Mouse (Mus musculus) lung, embryonic 15.5 days (tissue): ENCODE results near the gene Nceh1. TPM values are rescaled to one million over a fixed set of nuclear protein-coding genes. Genes with fewer than 3 reads are reported as not detected.
A peak's percentile ranks its signal among the peaks of the same experiment; 100 is the strongest.

Experiments
- ATAC-seq: fragments of 200-750 bp; cut with Nextera tagmentation; 2 replicates; pipeline ENCODE4 v1.8.0; 2017; ENCODE audit warnings: moderate number of reproducible peaks, borderline replicate concordance; ENCODE audit not compliant: low FRiP score, low TSS enrichment; ENCODE audit errors: extremely low read depth
- H3K27ac ChIP-seq: fragments of 300-500 bp; sonication (generic); 2 replicates; pipeline ENCODE4 v1.5.1; 2015; ENCODE audit warnings: moderate library complexity, mild to moderate bottlenecking, inconsistent platforms
- H3K27me3 ChIP-seq: fragments of 300-500 bp; sonication (generic); 2 replicates; pipeline ENCODE4 v1.6.1; 2015; ENCODE audit warnings: inconsistent platforms
- H3K36me3 ChIP-seq: fragments of 300-500 bp; sonication (generic); 2 replicates; pipeline ENCODE4 v1.6.1; 2015; ENCODE audit warnings: inconsistent platforms
- H3K4me1 ChIP-seq: fragments of 300-500 bp; sonication (generic); 2 replicates; pipeline ENCODE4 v1.6.1; 2015; ENCODE audit warnings: inconsistent platforms
- H3K4me2 ChIP-seq: fragments of 300-500 bp; sonication (generic); 2 replicates; pipeline ENCODE4 v1.6.1; 2015; ENCODE audit warnings: inconsistent platforms, mild to moderate bottlenecking, moderate library complexity
- H3K4me3 ChIP-seq: fragments of 300-500 bp; sonication (generic); 2 replicates; pipeline ENCODE4 v1.5.1; 2015; ENCODE audit warnings: mild to moderate bottlenecking, inconsistent platforms
- H3K9ac ChIP-seq: fragments of 300-500 bp; sonication (generic); 2 replicates; pipeline ENCODE4 v1.6.1; 2015; ENCODE audit warnings: inconsistent platforms
- H3K9me3 ChIP-seq: fragments of 300-500 bp; sonication (generic); 2 replicates; pipeline ENCODE4 v1.6.1; 2016; ENCODE audit warnings: inconsistent platforms
- WGBS: fragments of 180-500 bp; shearing (Covaris S2); methylation state at CpG from one replicate; pipeline ENCODE4 v1.1.7; 2015; 5-methylcytosine and 5-hydroxymethylcytosine counted together
- polyA plus RNA-seq: library from polyadenylated mRNA; unstranded; fragments of >200 nt; fragmentation: Nextera tagmentation; extraction: Ambion mirVana; gene quantifications from 2 replicates; pipeline ENCODE4 v1.2.1, GENCODE M21; 2015

The Nceh1 gene
- 7.9 and 8.5 TPM in 2 replicates for polyA plus RNA-seq

DNA sequence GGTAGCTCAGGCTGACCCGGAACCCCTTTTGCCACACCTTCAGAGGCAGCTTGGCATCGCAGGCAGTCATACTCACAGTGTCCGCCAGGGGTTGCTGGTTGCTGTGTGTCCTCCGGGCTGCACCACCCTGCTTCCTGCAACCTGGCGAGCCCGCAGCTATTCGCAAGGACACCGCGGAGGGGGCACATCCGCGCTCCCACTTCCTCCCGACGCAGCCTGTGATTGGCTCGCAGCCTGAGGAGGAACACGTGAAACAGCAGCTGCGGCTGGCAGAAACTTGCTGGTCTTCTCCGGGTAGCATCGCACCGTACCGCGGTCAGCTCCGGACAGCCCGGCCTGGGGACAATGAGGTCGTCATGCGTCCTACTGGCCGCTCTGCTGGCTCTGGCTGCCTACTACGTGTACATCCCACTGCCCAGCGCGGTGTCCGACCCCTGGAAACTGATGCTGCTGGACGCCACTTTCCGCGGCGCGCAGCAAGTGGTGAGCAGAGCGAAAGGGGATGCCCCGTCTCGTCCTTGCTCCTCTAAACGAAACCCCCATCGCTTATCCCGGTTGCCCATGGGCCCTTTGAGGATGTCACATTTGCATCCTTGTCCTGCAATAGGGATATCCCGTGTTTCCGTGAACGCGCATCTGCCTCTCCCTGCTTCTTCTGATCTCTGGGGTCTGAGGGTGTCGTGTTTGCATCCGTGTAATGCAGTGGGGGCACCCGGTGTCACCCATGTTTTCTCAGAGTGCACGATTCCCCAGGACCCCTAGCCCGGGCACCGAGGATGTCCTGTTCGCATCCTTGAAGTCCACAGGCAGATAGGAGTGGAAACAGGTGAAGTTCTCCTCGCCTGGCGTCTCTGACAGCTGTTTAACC, at the start of gene Nceh1:
Gene Nceh1, plus strand, starts transcription at position 233 of the 868 bp plus-strand sequence.
- no peaks in the 10 kb centered on the region for H3K9me3 ChIP-seq
- H3K4me3 ChIP-seq, result peak within 1 kb of the TSS; percentile 59
- ATAC-seq, result peak; percentile 96
- H3K27ac ChIP-seq, result no peak within 1 kb of the TSS
- WGBS, result under 1% methylated on average over 54 of the region's 54 CpGs
- H3K9ac ChIP-seq, result peak within 1 kb of the TSS; percentile 41
- peaks cover 8% of the 10 kb centered on the region; the same call in 1 of the 2 replicates for H3K4me1 ChIP-seq
- peak within 1 kb of the TSS; percentile 94 for H3K4me2 ChIP-seq
- no peaks in the 10 kb centered on the region for H3K36me3 ChIP-seq
- H3K27me3 ChIP-seq, result peaks cover 4% of the 10 kb centered on the region; the same call in 1 of the 2 replicates

DNA sequence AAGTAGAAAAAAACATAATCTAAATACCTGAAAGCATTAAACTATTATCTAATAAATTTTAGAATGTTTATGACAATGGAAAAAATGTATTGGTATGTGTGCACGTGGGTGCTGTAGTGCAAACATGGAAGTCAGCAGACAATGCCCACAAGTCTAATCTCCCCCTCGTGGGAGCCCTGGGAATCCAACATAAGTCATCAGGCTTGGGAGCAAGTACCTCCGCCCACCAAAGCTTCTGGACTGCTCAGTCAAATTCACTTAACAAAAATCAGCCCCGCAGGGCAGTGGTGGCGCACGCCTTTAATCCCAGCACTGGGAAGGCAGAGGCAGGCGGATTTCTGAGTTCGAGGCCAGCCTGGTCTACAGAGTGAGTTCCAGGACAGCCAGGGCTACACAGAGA, 42.7 kb upstream of the Nceh1 start:
- ATAC-seq, result no peak

DNA sequence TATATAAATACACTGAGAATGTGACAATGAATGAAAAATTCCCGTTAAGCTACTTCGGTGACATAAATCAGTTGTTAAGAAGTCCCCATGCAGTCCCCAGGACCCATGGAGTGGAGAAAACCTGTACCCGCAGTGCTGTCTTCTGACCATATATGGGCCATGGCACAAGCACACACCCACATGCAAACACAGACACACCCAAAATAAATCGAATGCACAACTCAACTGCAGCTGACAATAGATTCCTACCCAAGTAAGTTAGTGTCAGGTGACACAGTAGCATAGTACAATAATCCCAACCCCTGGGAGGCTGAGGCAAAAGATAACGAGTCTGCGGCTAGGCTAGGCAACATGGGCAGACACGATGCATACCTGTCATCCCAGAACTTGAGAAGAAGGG, 39.2 kb upstream of the Nceh1 start:
- Histone ChIP-seq H3K4me1 (no peaks in the 10 kb centered on the region), H3K36me3 (peaks cover 61% of the 10 kb centered on the region), H3K9ac (no peak overlapping the region), H3K27me3 (no peaks in the 10 kb centered on the region), H3K4me3 (no peak overlapping the region), H3K9me3 (no peaks in the 10 kb centered on the region), H3K4me2 (no peak overlapping the region), H3K27ac (no peak overlapping the region)
- ATAC-seq, result no peak
- WGBS, result 92% methylated on average over 7 of the region's 7 CpGs

More for the DNA sequence above, 42.7 kb upstream of the Nceh1 start:
- Histone ChIP-seq H3K4me2 (no peak overlapping the region), H3K9me3 (no peaks in the 10 kb centered on the region), H3K36me3 (peaks cover 69% of the 10 kb centered on the region), H3K4me1 (no peaks in the 10 kb centered on the region), H3K27me3 (no peaks in the 10 kb centered on the region), H3K27ac (no peak overlapping the region), H3K9ac (no peak overlapping the region), H3K4me3 (no peak overlapping the region)
- 84% methylated on average over 8 of the region's 8 CpGs for WGBS

DNA sequence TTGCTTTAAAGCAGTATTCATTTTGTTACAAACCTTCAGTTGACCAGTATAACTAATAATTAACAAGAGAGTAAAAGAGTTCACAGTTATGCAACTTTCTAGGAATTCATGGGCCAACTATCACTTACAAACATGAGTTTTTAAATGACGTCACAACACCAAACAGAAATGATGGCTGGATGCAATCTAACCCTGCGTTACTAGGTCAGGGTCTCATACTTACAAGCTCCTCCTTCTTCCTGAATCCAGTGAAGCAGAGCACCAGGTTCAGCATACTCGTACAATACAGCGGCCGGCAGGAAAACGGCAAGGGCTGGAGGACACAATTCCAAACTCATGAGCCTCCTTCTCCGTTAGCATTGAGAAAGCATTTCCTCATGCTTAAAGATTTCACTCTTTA, 37.0 kb upstream of the Nceh1 start:
- no peak for ATAC-seq
- 88% methylated on average over 7 of the region's 7 CpGs for WGBS
- Histone ChIP-seq H3K4me3 (no peak overlapping the region), H3K9ac (no peak overlapping the region), H3K27ac (no peak overlapping the region), H3K36me3 (peaks cover 60% of the 10 kb centered on the region), H3K4me2 (no peak overlapping the region), H3K27me3 (no peaks in the 10 kb centered on the region), H3K4me1 (no peaks in the 10 kb centered on the region; the same call in 1 of the 2 replicates), H3K9me3 (no peaks in the 10 kb centered on the region)

DNA sequence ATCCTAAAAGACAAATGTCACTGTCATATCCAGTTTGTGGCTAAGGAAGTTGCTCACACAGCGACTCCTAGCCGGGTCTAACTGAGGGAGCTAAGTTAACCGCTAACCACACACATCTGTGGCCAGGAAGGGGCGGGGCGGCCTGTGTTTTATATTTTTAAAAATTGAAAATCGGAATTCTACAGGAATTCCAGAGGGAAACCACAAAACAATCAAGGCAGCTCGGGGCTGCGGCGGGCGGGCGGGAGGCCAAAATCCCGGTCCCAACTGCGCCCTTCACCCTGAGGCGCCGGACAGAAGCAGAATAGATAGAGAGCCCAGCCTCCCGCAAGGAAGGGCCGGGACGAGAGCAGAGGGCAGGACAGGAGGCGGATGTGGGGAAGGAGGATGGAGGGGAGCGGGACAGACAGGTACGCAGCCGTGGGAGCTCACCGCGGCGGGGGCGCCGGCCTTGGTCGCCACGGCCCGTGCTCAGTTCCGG, 29.5 kb upstream of the Nceh1 start:
- H3K27me3 ChIP-seq, result no peaks in the 10 kb centered on the region
- peaks cover 24% of the 10 kb centered on the region for H3K4me1 ChIP-seq
- H3K27ac ChIP-seq, result peak overlapping the region; percentile 90
- peak overlapping the region; percentile 63 for H3K4me2 ChIP-seq
- WGBS, result 0% methylated on average over 31 of the region's 31 CpGs
- H3K4me3 ChIP-seq, result peak overlapping the region; percentile 81
- peak overlapping the region; percentile 67 for H3K9ac ChIP-seq
- peak; percentile 44 for ATAC-seq
- H3K36me3 ChIP-seq, result peaks cover 20% of the 10 kb centered on the region
- H3K9me3 ChIP-seq, result no peaks in the 10 kb centered on the region

DNA sequence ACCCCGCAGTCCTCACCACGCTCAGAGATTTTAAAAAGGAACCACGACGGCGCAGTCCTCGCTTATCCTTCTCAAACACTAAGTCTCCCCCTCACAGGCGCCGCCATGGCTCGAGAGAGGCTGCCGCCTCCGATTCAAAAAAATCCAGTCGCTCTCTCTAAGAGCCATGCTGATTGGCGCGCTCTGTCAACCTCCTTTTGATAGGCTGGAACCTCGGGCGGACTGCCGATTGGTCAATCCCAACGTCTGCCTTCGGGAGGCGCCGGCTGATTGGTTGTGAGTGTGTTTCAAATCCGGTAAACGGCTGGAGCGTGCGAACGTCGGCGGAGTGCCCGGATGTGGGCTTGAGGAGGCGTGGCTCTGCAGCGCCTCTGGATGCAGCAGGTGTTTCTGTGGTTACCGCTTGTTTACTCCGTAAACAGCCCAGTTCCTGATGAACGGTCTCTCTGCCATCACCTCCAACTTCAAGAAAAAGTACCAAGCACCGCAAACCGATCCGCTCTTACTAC, 29.0 kb upstream of the Nceh1 start, which contains the start of gene Ect2:
Gene Ect2, minus strand, starts transcription at position 178 of the 509 bp plus-strand sequence.
- WGBS, result under 1% methylated on average over 37 of the region's 37 CpGs
- Histone ChIP-seq H3K9ac (peak within 1 kb of the TSS; percentile 67), H3K4me1 (peaks cover 24% of the 10 kb centered on the region), H3K27ac (peak within 1 kb of the TSS; percentile 90), H3K27me3 (no peaks in the 10 kb centered on the region), H3K9me3 (no peaks in the 10 kb centered on the region), H3K4me3 (peak within 1 kb of the TSS; percentile 81), H3K4me2 (peak within 1 kb of the TSS; percentile 63), H3K36me3 (peaks cover 16% of the 10 kb centered on the region)
- ATAC-seq, result peak; percentile 97

DNA sequence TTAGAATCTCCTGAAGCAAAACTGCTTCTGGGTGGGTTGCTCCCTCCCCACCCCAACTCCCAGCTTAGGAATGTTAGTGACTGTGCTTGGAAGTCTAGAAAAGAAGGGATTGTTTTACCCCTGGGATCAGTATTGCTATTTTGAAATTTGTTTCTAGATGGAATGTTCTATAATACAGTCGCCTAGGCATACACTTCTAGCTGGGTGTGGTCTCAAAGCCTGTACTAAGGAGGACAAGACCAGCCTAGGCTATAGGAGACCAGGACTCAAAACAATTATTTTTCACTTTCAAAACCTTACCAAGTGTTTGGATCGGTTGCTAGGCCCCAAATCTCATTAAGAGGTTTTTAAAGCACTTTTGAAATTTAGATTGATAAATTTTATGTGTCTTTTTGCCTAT, 28.5 kb upstream of the Nceh1 start:
- Histone ChIP-seq H3K9me3 (no peaks in the 10 kb centered on the region), H3K4me2 (peak overlapping the region; percentile 52), H3K4me1 (peaks cover 24% of the 10 kb centered on the region), H3K9ac (no peak overlapping the region), H3K27me3 (no peaks in the 10 kb centered on the region), H3K36me3 (peaks cover 13% of the 10 kb centered on the region), H3K4me3 (peak overlapping the region; percentile 81), H3K27ac (peak overlapping the region; percentile 90)
- ATAC-seq, result no peak
- WGBS, result 62% methylated on average over 2 of the region's 2 CpGs

DNA sequence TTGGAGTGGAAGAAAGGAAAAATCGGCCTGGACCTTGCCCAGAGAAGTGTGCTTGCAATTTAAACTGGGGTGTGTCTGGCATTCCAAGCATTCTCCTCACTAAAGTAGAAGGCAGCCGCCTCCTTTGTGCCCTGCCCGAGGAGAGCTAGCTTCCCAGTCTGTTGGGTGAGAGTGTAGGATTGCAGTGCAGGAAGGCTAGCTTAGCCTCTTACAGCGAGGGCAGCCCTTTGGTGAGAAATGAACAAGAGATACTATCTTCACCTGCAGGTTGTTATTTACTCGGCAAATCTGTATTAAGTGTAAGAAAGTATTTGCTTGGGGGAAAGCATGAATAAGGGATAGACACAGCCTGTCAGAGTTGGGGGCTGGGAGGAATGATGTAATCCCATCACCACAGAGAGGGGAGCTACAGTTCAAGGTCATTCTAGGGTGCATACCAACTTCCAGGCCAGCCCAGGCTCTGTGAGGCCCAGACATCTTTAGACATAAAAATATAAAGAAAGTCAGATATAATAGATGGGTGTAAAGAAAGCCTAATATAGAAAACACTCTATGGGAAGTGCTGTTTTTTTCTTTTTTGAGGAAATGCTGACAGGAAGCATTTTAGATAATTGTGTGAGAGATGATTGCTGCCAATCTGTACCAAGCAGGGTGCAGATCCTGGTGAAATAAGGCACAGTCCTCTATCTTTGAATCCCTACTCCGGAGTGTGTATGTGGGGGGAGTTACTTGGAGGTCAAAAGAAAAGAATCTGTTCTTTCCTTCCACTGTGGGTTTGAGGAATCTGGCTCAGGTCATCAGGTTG, 27.5 kb upstream of the Nceh1 start:
- Histone ChIP-seq H3K27me3 (no peaks in the 10 kb centered on the region), H3K27ac (peak overlapping the region; percentile 90), H3K4me2 (no peak overlapping the region), H3K36me3 (0 out of 2 replicates have a peak, but pooled peaks cover 4% of the 10 kb centered on the region), H3K9me3 (no peaks in the 10 kb centered on the region), H3K4me1 (peaks cover 24% of the 10 kb centered on the region), H3K9ac (no peak overlapping the region), H3K4me3 (no peak overlapping the region)
- no peak for ATAC-seq
- WGBS, result 17% methylated on average over 6 of the region's 6 CpGs

DNA sequence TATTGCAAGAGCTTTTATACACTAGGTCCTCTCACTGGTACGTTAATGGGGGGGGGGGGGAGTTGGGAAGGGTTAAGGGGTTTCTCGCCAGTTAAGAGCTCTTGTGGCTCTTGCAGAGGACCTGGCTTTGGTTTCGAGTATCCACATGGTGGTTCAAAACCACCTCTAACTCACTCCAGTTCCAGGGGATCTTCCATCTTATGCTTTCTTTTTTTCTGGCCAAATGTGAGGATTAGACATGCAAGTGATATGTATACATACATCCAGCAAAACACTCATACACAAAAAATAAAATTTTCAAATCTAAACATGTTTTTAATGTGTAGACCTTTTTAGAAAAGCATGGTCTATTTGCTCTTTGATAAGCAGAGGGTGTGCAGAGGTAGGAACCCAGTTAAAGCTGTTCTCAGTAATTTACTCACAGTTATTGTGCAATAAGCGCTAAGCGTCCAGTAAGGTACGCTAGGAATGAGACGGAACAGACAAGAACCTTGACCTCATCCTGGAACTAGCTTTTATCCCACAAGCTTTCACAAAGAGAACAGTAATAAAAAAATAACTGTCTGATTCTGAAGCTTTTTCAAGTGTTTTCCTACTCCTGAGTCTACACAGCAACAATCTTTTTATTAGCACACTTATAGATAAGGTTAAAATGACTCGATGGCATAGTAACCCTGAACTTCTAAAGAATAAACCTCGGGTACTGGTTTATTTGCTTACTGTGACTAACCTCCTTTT, 26.7 kb upstream of the Nceh1 start:
- H3K9me3 ChIP-seq, result no peaks in the 10 kb centered on the region
- peak overlapping the region; percentile 90 for H3K27ac ChIP-seq
- H3K4me2 ChIP-seq, result no peak overlapping the region
- H3K4me1 ChIP-seq, result peaks cover 24% of the 10 kb centered on the region
- H3K27me3 ChIP-seq, result no peaks in the 10 kb centered on the region
- H3K9ac ChIP-seq, result no peak overlapping the region
- no peaks in the 10 kb centered on the region for H3K36me3 ChIP-seq
- WGBS, result 49% methylated on average over 9 of the region's 9 CpGs
- no peak for ATAC-seq
- no peak overlapping the region for H3K4me3 ChIP-seq

DNA sequence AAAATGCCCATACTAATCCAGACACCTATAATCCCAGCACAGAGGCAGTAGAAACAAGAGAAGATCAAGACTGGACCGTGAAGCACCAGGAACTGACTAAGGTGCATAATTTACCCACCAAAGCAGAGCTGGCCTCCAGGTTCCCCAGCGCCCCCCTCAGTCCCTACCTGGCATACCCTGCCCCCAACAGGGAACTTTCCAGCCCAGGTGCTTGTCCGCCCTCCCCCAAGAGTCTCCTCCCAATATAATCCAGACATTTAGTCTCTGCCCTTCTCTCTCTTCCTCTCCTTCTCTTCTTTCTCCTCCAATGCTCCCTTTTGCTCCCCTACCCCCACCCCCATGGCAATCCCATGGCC, 26.2 kb upstream of the Nceh1 start:
- H3K9ac ChIP-seq, result no peak overlapping the region
- peaks cover 20% of the 10 kb centered on the region for H3K4me1 ChIP-seq
- H3K27ac ChIP-seq, result peak overlapping the region; percentile 87
- H3K36me3 ChIP-seq, result no peaks in the 10 kb centered on the region
- H3K27me3 ChIP-seq, result no peaks in the 10 kb centered on the region
- no peak for ATAC-seq
- no peaks in the 10 kb centered on the region for H3K9me3 ChIP-seq
- H3K4me2 ChIP-seq, result no peak overlapping the region
- WGBS, result 46% methylated on average over 3 of the region's 3 CpGs
- no peak overlapping the region for H3K4me3 ChIP-seq

DNA sequence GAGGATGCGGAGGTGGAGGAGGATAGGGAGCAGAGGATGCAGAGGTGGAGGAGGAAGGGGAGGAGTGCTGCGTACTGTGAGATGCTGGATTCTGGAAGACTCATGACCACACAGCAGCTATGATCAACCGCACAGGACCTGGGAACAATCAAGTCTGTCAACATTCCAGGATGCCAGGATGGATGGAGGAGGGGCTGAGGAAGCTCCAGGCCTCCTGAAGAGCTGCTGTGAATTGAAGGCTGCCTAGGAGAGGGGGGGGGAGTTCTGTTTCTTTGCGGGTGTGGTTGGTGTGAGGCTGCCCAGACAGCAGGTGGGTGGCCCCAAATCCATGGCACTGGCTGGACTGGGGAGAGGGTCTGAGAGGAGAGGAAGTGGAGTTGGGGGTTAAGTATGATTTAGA, 23.9 kb upstream of the Nceh1 start:
- Histone ChIP-seq H3K4me3 (no peak overlapping the region), H3K36me3 (no peaks in the 10 kb centered on the region), H3K4me1 (peaks cover 10% of the 10 kb centered on the region), H3K27ac (no peak overlapping the region), H3K9ac (no peak overlapping the region), H3K27me3 (no peaks in the 10 kb centered on the region), H3K4me2 (no peak overlapping the region), H3K9me3 (no peaks in the 10 kb centered on the region)
- WGBS, result 47% methylated on average over 4 of the region's 4 CpGs
- no peak for ATAC-seq
